Mouse (Mus musculus) cerebellum, adult 2 months (tissue): ENCODE measurements around the gene Cmss1. TPM values are rescaled to one million over a fixed set of nuclear protein-coding genes. Genes with fewer than 3 reads are reported as not detected.

Experiments
- DNase-seq, 2 experiments: peaks; one replicate each; pipeline ENCODE4 v3.0.0; 2021
- H3K27ac ChIP-seq: fragments of 200-500 bp; 2 replicates; pipeline ENCODE4 v1.5.1; 2012; ENCODE audit warnings: low read length, control low read depth, inconsistent platforms; ENCODE audit not compliant: insufficient read depth
- H3K27me3 ChIP-seq: fragments of 200-500 bp; 2 replicates; pipeline ENCODE4 v1.6.1; 2012; ENCODE audit warnings: inconsistent platforms, mild to moderate bottlenecking, low read length, moderate library complexity; ENCODE audit not compliant: control insufficient read depth, insufficient read depth
- H3K4me1 ChIP-seq: fragments of 200-500 bp; 2 replicates; pipeline ENCODE4 v1.6.1; 2011; ENCODE audit warnings: low read length; ENCODE audit not compliant: control insufficient read depth, insufficient read depth
- H3K4me3 ChIP-seq: fragments of 200-500 bp; replicated peaks from 2 replicates; pipeline ENCODE3; 2011; ENCODE audit warnings: mild to moderate bottlenecking, low read depth, low read length, control low read depth; ENCODE audit not compliant: insufficient read depth
- CTCF ChIP-seq: fragments of 200-500 bp; IDR thresholded peaks from 2 replicates; pipeline ENCODE4 v1.5.1; 2011; ENCODE audit warnings: low read depth, mild to moderate bottlenecking, control low read depth, low read length, moderate library complexity, borderline replicate concordance; ENCODE audit not compliant: insufficient read depth
- POLR2A ChIP-seq: fragments of 200-500 bp; IDR thresholded peaks from 2 replicates; pipeline ENCODE4 v1.6.1; 2011; ENCODE audit warnings: low read length, control low read depth, borderline replicate concordance; ENCODE audit not compliant: insufficient read depth
- WGBS: fragments of 180-500 bp; shearing (Covaris S2); methylation state at CpG from one replicate; pipeline ENCODE4 v1.1.7; 2018; 5-methylcytosine and 5-hydroxymethylcytosine counted together
- polyA plus RNA-seq: library from polyadenylated mRNA; depleted of rRNA; stranded (reverse); fragments of >200 nt; gene quantifications from 2 replicates; pipeline ENCODE4 v1.2.3, GENCODE M21; 2012

The Cmss1 gene
- polyA plus RNA-seq, 1 experiment: 9.3 TPM

- no peaks in the 10 kb centered on the region for H3K4me1 ChIP-seq
- no peak overlapping the region for H3K4me3 ChIP-seq
- H3K27me3 ChIP-seq: no peaks in the 10 kb centered on the region
- DNase-seq: no peak
- TF ChIP-seq CTCF (no peak), POLR2A (no peak)
- H3K27ac ChIP-seq: no peak overlapping the region
- 84% methylated on average over 3 of the region's 3 CpGs for WGBS
Measured at GRCm38 (mm10) chr16:57314236-57314635, 292.4 kb downstream of the Cmss1 start.

- TF ChIP-seq POLR2A (no peak), CTCF (no peak)
- 91% methylated on average over 3 of the region's 3 CpGs for WGBS
- Histone ChIP-seq H3K27ac (no peak overlapping the region), H3K27me3 (no peaks in the 10 kb centered on the region), H3K4me3 (no peak overlapping the region), H3K4me1 (no peaks in the 10 kb centered on the region)
- no peak for DNase-seq
Measured at GRCm38 (mm10) chr16:57313487-57313886, 293.2 kb downstream of the Cmss1 start.

- Histone ChIP-seq H3K4me1 (no peaks in the 10 kb centered on the region), H3K27me3 (no peaks in the 10 kb centered on the region), H3K27ac (no peak overlapping the region), H3K4me3 (no peak overlapping the region)
- 92% methylated on average over 2 of the region's 2 CpGs for WGBS
- DNase-seq: no peak
- TF ChIP-seq POLR2A (no peak), CTCF (no peak)
Measured at GRCm38 (mm10) chr16:57312130-57312529, 294.5 kb downstream of the Cmss1 start.

GRCm38 (mm10) chr16:57305463-57305862 lies 301.2 kb downstream of the Cmss1 start:
- Histone ChIP-seq H3K27me3 (no peaks in the 10 kb centered on the region), H3K27ac (no peak overlapping the region), H3K4me3 (no peak overlapping the region), H3K4me1 (no peaks in the 10 kb centered on the region)
- TF ChIP-seq CTCF (no peak), POLR2A (no peak)
- DNase-seq: no peak
- WGBS: 86% methylated on average over 6 of the region's 6 CpGs

- no peak overlapping the region for H3K27ac ChIP-seq
- no peak for TF ChIP-seq POLR2A
- TF ChIP-seq CTCF: no peak
- H3K4me1 ChIP-seq: no peaks in the 10 kb centered on the region
- H3K27me3 ChIP-seq: no peaks in the 10 kb centered on the region
- no peak for DNase-seq
- 49% methylated on average over 19 of the region's 19 CpGs for WGBS
- H3K4me3 ChIP-seq: no peak overlapping the region
Measured at GRCm38 (mm10) chr16:57303716-57304115, 302.9 kb downstream of the Cmss1 start.

GRCm38 (mm10) chr16:57302792-57303698 lies 303.6 kb downstream of the Cmss1 start:
- DNase-seq: no peak
- no peak overlapping the region for H3K27ac ChIP-seq
- WGBS: 60% methylated on average over 25 of the region's 25 CpGs
- no peaks in the 10 kb centered on the region for H3K27me3 ChIP-seq
- H3K4me1 ChIP-seq: no peaks in the 10 kb centered on the region
- H3K4me3 ChIP-seq: no peak overlapping the region
- TF ChIP-seq CTCF: no peak
- no peak for TF ChIP-seq POLR2A

- H3K27ac ChIP-seq: no peak overlapping the region
- no peak overlapping the region for H3K4me3 ChIP-seq
- no peak for DNase-seq
- no peaks in the 10 kb centered on the region for H3K27me3 ChIP-seq
- TF ChIP-seq CTCF (no peak), POLR2A (no peak)
- 74% methylated on average over 9 of the region's 9 CpGs for WGBS
- no peaks in the 10 kb centered on the region for H3K4me1 ChIP-seq
Measured at GRCm38 (mm10) chr16:57301512-57302115, 305.1 kb downstream of the Cmss1 start.

GRCm38 (mm10) chr16:57295216-57295934 lies 311.3 kb downstream of the Cmss1 start:
- Histone ChIP-seq H3K4me3 (no peak overlapping the region), H3K27me3 (no peaks in the 10 kb centered on the region), H3K4me1 (no peaks in the 10 kb centered on the region), H3K27ac (no peak overlapping the region)
- TF ChIP-seq POLR2A (no peak), CTCF (no peak)
- 86% methylated on average over 10 of the region's 10 CpGs for WGBS
- no peak for DNase-seq
